In genomic region chr1:116782471-116782989, GRCm38 (mm10) we compare ENCODE assay signal across 34 mouse cellular contexts. TPM values are rescaled to one million over a fixed set of nuclear protein-coding genes. Genes with fewer than 3 reads are reported as not detected.
A peak's percentile ranks its signal among the peaks of the same experiment; 100 is the strongest.
DNase-seq lines count a peak whose midpoint lies in the region; ATAC-seq lines count a peak whose summit lies in the region.
"Had no signal": no experiment of that assay in that cellular context is flagged by ENCODE, and none has a peak within 500 bp of the region (broad histone marks: within the 10 kb centered on the region; RNA-seq: fewer than 3 reads in every experiment).

No protein-coding gene starts in this region.

- no peak overlapping the region for H3K9ac ChIP-seq in hindbrain, embryonic 13.5 days
- no peak overlapping the region for H3K9ac ChIP-seq in neural tube, embryonic 11.5 days (ENCODE audit: low read length)
- no peak overlapping the region for H3K9ac ChIP-seq in neural tube, embryonic 15.5 days (replicated peaks)
- H3K9ac ChIP-seq: embryonic facial prominence, embryonic 12.5 days; limb, embryonic 13.5 days; lung, embryonic 15.5 days; midbrain, embryonic 12.5 days; neural tube, embryonic 12.5 days had no signal

- peak; percentile 4 to 6 for DNase-seq in cerebellum, postnatal 25 days
- no peak for DNase-seq in cerebellum, adult 11 months
- no peak for DNase-seq in hindbrain, embryonic 10.5 days (ENCODE audit: low spot score)
- no peak for DNase-seq in neural tube, embryonic 11.5 days (ENCODE audit: low spot score)
- no peak for DNase-seq in gastrocnemius, postnatal 10 days
- DNase-seq: adrenal gland, postnatal 10 days; cerebellum, adult 11-12 months; embryo, embryonic 11 days; gastrocnemius, postnatal 14 days; heart, postnatal 14 days; kidney, adult 11 months; kidney, postnatal 14 days; layer of hippocampus, adult 9-11 months; lung, postnatal 36 days; thymus, adult 2 months; thymus, postnatal 36 days had no signal

- no peaks in the 10 kb centered on the region for H3K9me3 ChIP-seq in hindbrain, embryonic 13.5 days
- no peaks in the 10 kb centered on the region for H3K9me3 ChIP-seq in hindbrain, embryonic 10.5 days
- no peaks in the 10 kb centered on the region for H3K9me3 ChIP-seq in neural tube, embryonic 11.5 days (ENCODE audit: control insufficient read depth, low read length)
- H3K9me3 ChIP-seq in neural tube, embryonic 15.5 days (replicated peaks) = no peaks in the 10 kb centered on the region
- H3K9me3 ChIP-seq: embryonic facial prominence, embryonic 12.5 days; limb, embryonic 13.5 days; lung, embryonic 15.5 days; midbrain, embryonic 12.5 days; neural tube, embryonic 12.5 days had no signal

- ATAC-seq in hindbrain, embryonic 13.5 days (ENCODE audit: low FRiP score) = peak; percentile 32; the same call in 1 of the 2 replicates
- 0 out of 2 replicates have a peak, but pooled peaks have one; percentile 21 for ATAC-seq in neural tube, embryonic 11.5 days (ENCODE audit: insufficient read depth, low FRiP score, low TSS enrichment)
- ATAC-seq in neural tube, embryonic 15.5 days (ENCODE audit: low FRiP score) = no peak
- ATAC-seq: inflammation-experienced regulatory T-cells, adult 6 months; Patski had no signal

- no peaks in the 10 kb centered on the region for H3K36me3 ChIP-seq in hindbrain, embryonic 13.5 days
- no peaks in the 10 kb centered on the region for H3K36me3 ChIP-seq in hindbrain, embryonic 10.5 days
- no peaks in the 10 kb centered on the region for H3K36me3 ChIP-seq in neural tube, embryonic 11.5 days (ENCODE audit: control insufficient read depth, insufficient read depth, low read length)
- H3K36me3 ChIP-seq in neural tube, embryonic 15.5 days = no peaks in the 10 kb centered on the region
- H3K36me3 ChIP-seq: embryonic facial prominence, embryonic 12.5 days; limb, embryonic 13.5 days; lung, embryonic 15.5 days; midbrain, embryonic 12.5 days; neural tube, embryonic 12.5 days had no signal

- no peak overlapping the region for H3K27ac ChIP-seq in hindbrain, embryonic 13.5 days
- H3K27ac ChIP-seq in hindbrain, embryonic 10.5 days = no peak overlapping the region
- no peak overlapping the region for H3K27ac ChIP-seq in neural tube, embryonic 11.5 days (ENCODE audit: low read depth, low read length)
- H3K27ac ChIP-seq in neural tube, embryonic 15.5 days (replicated peaks) = no peak overlapping the region
- H3K27ac ChIP-seq: embryonic facial prominence, embryonic 12.5 days; limb, embryonic 13.5 days; lung, embryonic 15.5 days; midbrain, embryonic 12.5 days; neural tube, embryonic 12.5 days had no signal

- no peak overlapping the region for H3K4me2 ChIP-seq in hindbrain, embryonic 13.5 days
- no peak overlapping the region for H3K4me2 ChIP-seq in neural tube, embryonic 11.5 days (ENCODE audit: low read depth)
- no peak overlapping the region for H3K4me2 ChIP-seq in neural tube, embryonic 15.5 days
- H3K4me2 ChIP-seq: embryonic facial prominence, embryonic 12.5 days; limb, embryonic 13.5 days; liver, embryonic 11.5 days; lung, embryonic 15.5 days; midbrain, embryonic 12.5 days; neural tube, embryonic 12.5 days had no signal

- WGBS in hindbrain, embryonic 13.5 days = 90% methylated on average over 8 of the region's 8 CpGs
- WGBS in hindbrain, embryonic 10.5 days = 92% methylated on average over 8 of the region's 8 CpGs
- 91% methylated on average over 8 of the region's 8 CpGs for WGBS in neural tube, embryonic 11.5 days
- 85% methylated on average over 8 of the region's 8 CpGs for WGBS in neural tube, embryonic 15.5 days

- no peaks in the 10 kb centered on the region for H3K27me3 ChIP-seq in hindbrain, embryonic 13.5 days
- H3K27me3 ChIP-seq in hindbrain, embryonic 10.5 days (ENCODE audit: insufficient read depth, poor library complexity, severe bottlenecking) = no peaks in the 10 kb centered on the region
- no peaks in the 10 kb centered on the region for H3K27me3 ChIP-seq in neural tube, embryonic 11.5 days (ENCODE audit: control insufficient read depth, insufficient read depth, low read length)
- no peaks in the 10 kb centered on the region for H3K27me3 ChIP-seq in neural tube, embryonic 15.5 days (replicated peaks)
- H3K27me3 ChIP-seq: embryonic facial prominence, embryonic 12.5 days; limb, embryonic 13.5 days; lung, embryonic 15.5 days; midbrain, embryonic 12.5 days; neural tube, embryonic 12.5 days; Patski had no signal

- no peak overlapping the region for H3K4me3 ChIP-seq in hindbrain, embryonic 13.5 days
- no peak overlapping the region for H3K4me3 ChIP-seq in hindbrain, embryonic 10.5 days
- H3K4me3 ChIP-seq in neural tube, embryonic 11.5 days (ENCODE audit: low read depth, low read length) = no peak overlapping the region
- no peak overlapping the region for H3K4me3 ChIP-seq in neural tube, embryonic 15.5 days (replicated peaks)
- H3K4me3 ChIP-seq: embryonic facial prominence, embryonic 12.5 days; limb, embryonic 13.5 days; lung, embryonic 15.5 days; midbrain, embryonic 12.5 days; neural tube, embryonic 12.5 days had no signal

- H3K4me1 ChIP-seq in hindbrain, embryonic 13.5 days (replicated peaks) = no peaks in the 10 kb centered on the region
- H3K4me1 ChIP-seq in hindbrain, embryonic 10.5 days (replicated peaks) = no peaks in the 10 kb centered on the region
- H3K4me1 ChIP-seq in neural tube, embryonic 11.5 days (ENCODE audit: control insufficient read depth, insufficient read depth, low read length) = no peaks in the 10 kb centered on the region
- no peaks in the 10 kb centered on the region for H3K4me1 ChIP-seq in neural tube, embryonic 15.5 days
- H3K4me1 ChIP-seq: embryonic facial prominence, embryonic 12.5 days; limb, embryonic 13.5 days; lung, embryonic 15.5 days; midbrain, embryonic 12.5 days; neural tube, embryonic 12.5 days had no signal

RNA-seq across cellular contexts. Expression of gene Gm19965, which starts 20.3 kb away (rescaled TPM):
- polyA plus RNA-seq in hindbrain, embryonic 13.5 days (2015; fragmentation: Nextera tagmentation; extraction: Ambion mirVana) = not detected in 2 replicates
- polyA plus RNA-seq in hindbrain, embryonic 10.5 days (2016; fragmentation: Nextera tagmentation; extraction: Ambion mirVana) = not detected in 2 replicates
- polyA plus RNA-seq in neural tube, embryonic 11.5 days (2014; fragmentation: Nextera tagmentation; extraction: Ambion mirVana) = not detected in 2 replicates
- polyA plus RNA-seq in neural tube, embryonic 15.5 days (2015; fragmentation: Nextera tagmentation; extraction: Ambion mirVana) = not detected in 2 replicates
- not detected for total RNA-seq in gastrocnemius, postnatal 10 days (2021)
- total RNA-seq: adrenal gland, postnatal 10 days; gastrocnemius, postnatal 14 days; granulocyte monocyte progenitor cell, adult 5-6 weeks; heart, postnatal 14 days; left cerebral cortex, adult 18-20 months; left cerebral cortex, postnatal 14 days; megakaryocyte, adult 5-6 weeks; MEL had no signal
- polyA plus RNA-seq: embryonic facial prominence, embryonic 12.5 days; heart, embryonic 14.5 days; inflammation-experienced regulatory T-cells, adult 6 months; kidney, embryonic 14.5 days; limb, embryonic 13.5 days; liver, embryonic 11.5 days; liver, embryonic 16.5 days; lung, embryonic 15.5 days; midbrain, embryonic 12.5 days; neural tube, embryonic 12.5 days; Patski; thymus, adult 2 months had no signal

Comparison
In these comparisons a context has a peak if more than half of its experiments do, and no peak if none do; other contexts are left out.
1. DNase-seq: peak in cerebellum, postnatal 25 days (2 of 2); none in cerebellum, adult 11 months (single experiment), hindbrain, embryonic 10.5 days (single experiment), neural tube, embryonic 11.5 days (single experiment) and gastrocnemius, postnatal 10 days (single experiment).